Mouse (Mus musculus) adrenal gland, adult 18-20 months (tissue): ENCODE results near the gene Hs6st2. TPM values are rescaled to one million over a fixed set of nuclear protein-coding genes. Genes with fewer than 3 reads are reported as not detected.

Experiments used
- DNase-seq, 2 experiments: peaks; one replicate each; pipeline ENCODE4 v3.0.0; 2021 to 2022; ENCODE audit warnings: low spot score in 2 of 2
- long read RNA-seq, 2 experiments: library from polyadenylated mRNA; stranded (forward); transcript quantifications; one replicate each; pipeline ENCODE4 v2.0.0; 2021
- total RNA-seq, 2 experiments: library from RNA; stranded (reverse); gene quantifications; 1 replicate in 1 of 2; 2 replicates in 1 of 2; pipeline ENCODE4 v1.2.3; 2021

The Hs6st2 gene
- 1 to 10 TPM; 1.7 to 2.6 TPM for total RNA-seq
- long read RNA-seq, experiment 1 = 0 reads
- long read RNA-seq, experiment 2 = 0 reads

DNA sequence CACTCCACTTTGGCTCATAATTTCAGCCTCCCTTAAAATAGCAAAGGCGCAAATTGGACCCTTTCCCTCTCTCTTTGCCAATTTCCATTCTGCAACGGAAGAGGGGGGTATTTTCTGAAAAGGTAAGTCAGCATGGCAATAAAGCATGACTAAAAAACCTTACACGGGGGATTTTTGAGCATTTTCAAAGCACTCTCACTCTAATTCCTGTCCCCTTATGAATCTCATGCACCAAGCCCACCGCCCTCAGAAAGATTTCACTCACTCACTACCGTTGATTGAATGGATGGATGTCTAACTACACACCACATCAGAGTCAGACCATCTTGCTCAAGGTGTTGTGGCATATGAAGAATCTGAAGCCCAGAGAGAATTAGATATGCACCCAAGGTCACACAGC, at the start of gene Hs6st2:
Gene Hs6st2 (minus strand): TSS at position 101 of the 400 bp plus-strand sequence.
- no peak for DNase-seq

GRCm38 (mm10) chrX:51714086-51714745, 32.6 kb upstream of the Hs6st2 start:
- no peak for DNase-seq

DNA sequence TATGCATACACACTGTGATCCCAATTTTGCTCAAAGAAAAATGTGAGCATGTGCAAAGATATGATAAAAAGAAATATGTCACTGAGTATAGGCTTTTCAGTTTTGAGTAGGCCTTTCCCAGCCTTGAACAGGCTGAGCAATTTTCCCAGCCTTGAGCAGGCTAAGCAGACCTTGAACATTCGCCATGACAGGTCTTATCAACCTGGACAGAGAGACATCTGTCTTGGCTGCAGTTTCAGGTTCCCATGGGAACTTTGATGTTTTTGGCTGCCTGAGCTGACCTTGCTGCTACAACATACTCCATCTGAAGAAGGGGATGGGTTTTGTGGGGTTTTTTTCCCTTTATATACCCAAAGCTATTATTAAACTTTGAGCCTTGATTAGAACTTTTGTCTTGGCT, 31.3 kb upstream of the Hs6st2 start:
- DNase-seq = no peak

DNA sequence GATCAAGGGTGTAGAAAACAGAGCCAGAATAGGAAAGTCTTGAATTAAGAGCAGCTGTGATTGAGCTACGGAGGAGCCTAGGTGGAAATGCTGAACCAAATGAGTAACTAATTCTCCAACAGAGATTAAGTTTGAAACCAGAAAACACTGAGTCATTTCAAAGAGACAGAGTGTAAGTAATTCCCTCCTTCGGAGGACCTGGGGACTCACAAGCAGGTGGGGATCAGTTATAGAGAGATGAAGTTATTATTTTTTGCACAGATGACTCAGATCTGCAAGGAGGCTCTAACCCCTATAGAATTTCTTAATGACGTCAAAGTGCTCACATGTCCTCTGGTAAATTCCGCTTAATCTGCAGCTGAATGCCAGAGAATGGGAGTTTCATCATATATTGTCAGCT, 21.2 kb upstream of the Hs6st2 start:
- no peak for DNase-seq

DNA sequence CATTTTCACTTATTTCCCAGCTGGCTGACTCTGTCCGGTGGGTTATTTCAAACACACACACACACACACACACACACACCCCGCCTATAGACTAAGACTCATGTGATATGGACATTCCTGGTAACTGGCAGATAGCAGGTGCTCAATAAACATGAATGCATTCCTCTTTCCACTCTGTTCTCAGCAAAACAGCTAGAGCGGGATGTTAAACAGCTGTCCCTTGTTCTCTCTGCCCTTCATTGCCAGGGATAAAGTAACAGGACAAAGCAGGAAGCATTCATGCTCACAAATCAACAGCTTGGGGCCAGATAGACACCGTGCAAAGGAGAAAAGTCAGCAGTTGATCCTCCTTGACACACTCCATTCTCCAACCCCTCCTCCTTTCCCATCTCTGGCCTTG, 17.4 kb upstream of the Hs6st2 start:
- no peak for DNase-seq

DNA sequence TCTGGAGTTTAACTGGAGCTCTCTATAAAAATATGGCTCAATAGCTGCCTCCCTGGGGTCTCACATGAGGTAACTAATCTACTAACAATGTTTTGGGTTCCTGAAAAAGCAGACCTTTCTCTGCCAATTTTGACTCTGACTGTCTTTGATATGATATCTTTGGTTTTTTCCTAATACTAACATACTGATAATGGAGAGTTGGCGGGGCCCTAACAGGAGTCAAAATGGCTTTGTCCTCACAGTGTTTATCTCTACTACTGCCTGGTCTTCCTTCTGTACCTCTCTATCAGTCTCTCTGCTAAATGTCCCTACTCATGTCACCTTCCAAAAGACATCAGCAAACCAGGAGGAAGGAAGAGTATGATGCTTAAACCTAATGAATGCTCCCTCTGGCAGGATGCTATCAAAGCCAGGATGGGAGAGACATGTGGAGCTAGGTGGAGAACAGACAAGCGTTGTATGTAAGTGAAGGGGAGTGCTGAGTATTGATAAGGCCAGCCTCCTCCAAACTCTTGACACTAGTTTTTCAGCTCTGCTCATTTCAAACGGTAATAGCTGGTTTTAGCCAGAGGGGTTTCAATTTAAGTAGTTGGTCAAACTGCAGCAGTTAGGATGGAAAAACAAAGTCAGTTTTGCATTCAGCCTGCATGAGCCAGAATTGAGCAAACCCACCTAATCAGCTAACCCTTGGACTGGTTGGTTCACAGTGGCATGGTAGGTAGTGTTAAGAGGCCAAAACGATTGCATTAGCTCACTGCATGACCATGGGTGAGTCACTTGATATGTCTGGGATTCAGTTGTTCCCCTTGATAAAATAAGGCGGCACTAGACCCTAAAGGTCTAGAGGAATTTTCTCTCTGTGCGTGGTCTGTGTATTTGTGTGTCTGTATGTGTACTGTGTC, 4.6 kb upstream of the Hs6st2 start:
- no peak for DNase-seq

DNA sequence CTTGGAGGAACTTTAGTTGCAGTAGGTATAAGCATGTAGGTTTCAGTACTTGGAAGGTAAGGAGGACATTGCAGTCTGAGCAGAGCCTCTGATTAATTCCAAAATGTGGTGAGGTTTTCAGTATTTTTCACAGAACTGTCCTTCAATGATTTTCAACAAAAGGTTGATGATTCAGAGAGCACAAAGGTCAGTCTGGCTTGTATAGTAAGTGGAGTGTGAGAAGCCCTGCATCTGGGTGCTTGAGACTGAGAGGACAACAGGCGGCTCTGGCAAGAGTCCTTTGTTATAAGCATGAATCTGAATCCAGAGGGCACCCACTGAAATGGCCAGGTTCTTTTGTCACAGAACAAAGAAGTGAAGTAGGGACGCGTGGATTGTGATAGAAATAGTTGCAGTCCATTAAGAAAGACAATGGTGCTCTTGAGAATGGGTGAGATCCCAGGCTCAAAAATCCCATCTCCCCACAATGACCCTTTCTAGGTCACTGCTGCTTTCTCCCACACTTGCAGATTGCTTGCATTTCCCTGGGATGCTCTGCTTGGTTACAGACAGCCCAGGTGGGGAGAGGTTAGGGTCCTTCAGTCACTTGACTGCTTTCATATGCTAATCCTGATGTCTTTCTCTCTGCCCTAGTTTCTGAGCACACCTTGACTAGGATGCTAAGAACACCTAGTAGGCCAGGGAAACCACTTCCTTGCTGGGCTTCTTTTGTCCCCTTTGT, 2.8 kb upstream of the Hs6st2 start:
- no peak for DNase-seq

GRCm38 (mm10) chrX:51681170-51681667, 437 bp downstream of the Hs6st2 start:
- DNase-seq = peak in 1 of 2 experiments; percentile 4

- peak in 1 of 2 experiments; percentile 8 for DNase-seq
These were observed 1.1 kb downstream of the Hs6st2 start for GRCm38 (mm10) chrX:51680428-51681169.

DNA sequence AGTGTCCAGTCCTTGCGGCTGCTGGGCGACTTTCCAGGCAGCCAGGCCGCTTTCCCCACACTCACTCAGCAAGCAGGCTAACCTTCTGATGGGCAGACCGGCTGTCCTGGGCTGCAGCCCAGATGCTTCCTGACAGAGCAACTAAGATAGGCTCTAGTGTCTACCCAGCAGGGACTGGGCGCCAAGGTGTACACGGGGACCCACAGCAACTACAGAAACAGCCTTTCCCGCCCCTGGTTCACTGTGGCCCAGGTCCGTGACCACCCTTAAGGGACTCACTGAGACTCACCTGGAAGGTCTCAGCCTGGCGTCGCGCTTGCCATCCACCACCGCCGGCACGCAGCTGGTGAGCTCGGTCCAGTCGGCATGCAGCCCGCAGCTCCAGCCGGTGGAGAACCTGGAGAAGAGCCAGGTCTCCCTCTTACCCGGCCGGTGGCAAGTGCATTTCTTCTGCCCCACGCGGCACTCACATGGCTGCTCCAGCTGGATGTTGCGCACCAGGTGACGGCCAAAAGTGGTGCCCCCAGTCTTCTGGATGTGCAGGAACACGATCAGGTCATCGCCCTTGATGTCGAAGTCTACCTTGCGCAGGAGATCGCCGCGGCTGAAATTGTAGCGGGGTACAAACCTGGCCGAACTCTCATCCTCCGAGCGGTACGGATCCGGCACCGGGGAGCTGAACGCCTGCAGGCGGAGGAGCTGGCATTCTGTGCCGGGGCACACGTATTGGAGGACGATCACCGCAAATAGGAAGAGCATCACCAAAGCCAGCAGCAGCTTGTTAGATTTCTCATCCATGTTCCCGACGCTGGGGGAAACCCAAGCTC, 1.8 kb downstream of the Hs6st2 start:
- DNase-seq = peak in 1 of 2 experiments; percentile 4

DNA sequence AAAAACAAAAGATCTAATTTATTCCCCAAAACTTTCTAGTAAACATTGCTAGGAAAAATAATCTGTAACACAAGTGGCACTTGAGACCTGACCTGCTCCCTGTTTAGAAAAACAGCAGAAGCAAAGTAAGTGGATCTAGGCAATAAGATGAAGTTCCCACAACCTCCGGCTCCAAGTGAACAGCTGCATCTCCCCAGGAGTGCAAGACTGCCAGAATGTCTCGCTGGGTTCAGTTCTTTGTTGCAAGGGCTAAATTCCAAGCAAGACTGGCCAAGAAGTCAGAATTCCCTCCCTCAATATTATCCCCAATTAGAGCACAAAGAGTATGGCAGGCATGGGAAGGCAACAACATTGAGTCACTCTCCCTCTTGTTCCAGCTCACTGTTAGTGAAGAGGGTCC, 23.4 kb downstream of the Hs6st2 start:
- DNase-seq = no peak

DNA sequence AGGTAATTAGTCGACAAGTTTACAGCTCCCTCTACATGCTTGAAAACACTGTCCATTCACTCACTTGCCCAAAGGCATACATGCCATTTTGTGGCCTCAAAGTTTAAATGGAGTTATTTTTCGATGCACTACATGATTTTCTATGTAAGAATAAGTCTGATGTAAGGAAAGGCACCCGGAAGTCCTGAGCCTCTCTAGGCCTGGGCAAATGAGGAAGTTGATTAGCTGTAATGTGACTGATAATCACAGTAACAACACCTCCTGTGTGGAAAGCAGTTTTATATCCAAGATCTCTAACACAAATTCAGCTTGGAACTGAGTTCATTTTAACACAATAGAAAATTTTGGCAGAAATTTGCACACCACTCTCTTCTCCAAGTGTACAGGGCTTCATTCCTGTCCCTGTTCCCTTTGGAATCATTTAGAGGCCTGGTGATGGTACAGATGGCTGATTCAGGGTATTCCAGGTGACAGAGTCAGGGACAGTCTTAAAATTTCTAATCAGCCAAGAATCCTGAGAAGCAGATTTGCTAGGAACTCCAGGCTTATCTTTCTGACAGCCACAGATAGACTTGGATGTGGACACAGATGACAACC, 38.9 kb downstream of the Hs6st2 start:
- no peak for DNase-seq

DNA sequence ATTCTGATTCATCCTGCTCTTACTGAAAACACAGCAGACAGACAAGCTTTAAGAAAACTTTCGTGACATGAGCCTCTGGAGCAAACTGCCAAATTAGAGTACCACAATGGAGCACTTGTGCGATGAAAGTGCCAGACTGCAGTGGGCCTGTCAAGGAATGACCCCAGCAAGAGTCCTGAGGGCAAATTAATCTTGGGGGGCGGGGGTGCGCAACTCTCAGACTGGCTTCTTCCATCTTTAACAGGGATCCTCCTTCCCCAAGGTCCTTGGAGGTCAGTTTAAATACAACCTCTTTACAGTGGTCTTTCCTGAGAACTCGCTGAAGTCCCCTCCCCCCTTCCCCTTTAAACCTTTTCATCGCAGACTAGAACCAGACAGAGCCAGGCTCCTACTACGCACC, 45.9 kb downstream of the Hs6st2 start:
- no peak for DNase-seq

DNA sequence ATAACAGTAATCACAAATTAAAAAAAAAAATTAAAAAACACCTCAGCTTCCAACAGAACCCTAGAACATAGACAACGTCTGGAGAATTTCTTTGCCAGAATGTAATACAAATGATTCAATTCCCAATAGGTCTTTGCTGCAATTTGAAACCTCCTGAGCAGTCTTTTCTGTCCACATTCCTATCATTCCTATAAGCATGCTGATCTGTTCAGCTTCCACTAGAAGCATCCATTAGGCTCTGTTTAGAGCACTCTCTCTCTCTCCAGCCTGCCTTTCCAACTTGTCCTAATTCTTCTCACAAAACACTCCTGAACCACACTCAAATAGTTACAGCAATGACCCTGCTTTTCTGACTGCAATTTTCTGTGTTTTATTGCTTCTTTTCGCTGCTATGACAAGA, 50.3 kb downstream of the Hs6st2 start:
- DNase-seq = no peak

DNA sequence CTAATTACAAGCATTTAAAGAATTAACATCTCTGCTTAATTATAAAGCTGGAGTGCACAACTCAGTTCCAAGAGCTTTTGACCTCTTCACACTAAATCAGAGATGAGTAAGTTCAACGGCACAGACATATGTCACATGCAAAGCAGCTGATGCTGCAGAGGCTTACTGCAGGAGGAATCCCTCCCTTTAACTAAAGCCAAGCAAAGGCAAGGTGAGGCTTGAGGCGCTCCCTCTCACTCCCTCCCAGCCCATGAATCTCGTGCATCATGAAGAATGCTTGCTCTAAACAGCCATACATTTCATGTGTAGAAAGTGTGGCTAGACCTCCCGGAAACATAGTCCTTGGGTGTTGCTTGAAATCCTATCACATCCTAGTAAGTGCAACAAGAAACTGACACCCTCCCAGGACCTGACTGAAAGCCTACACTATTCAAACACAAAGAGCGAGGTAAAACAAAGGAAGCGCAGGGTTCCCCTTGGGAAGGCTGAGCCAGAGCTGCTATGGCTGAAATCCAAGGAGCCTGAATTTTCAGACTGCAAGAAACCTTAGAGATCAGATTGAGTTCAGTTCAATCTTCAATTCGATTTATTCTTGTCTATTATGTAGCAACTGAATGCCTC, 67.2 kb downstream of the Hs6st2 start:
- DNase-seq = no peak

DNA sequence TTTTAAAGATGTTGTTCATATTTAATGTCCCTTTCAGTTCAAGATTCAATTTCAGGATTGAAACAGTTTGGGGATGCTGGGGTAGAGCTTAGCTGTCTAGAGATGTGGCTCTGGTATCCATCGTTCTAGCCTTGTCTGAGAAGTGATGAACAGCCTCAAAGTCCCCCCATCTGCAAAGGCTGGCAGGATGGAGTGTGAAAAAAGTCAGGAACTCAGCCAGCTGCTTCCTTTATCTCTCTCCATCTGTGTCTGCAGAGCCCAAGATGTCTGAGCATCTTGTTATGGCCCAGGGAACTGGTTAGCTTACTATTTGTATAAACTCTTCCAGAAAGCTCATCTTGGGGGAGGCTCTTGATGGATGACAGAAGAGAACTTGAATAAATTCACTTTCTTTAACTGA, 70.9 kb downstream of the Hs6st2 start:
- no peak for DNase-seq

GRCm38 (mm10) chrX:51606231-51606863, 75.3 kb downstream of the Hs6st2 start:
- no peak for DNase-seq

DNA sequence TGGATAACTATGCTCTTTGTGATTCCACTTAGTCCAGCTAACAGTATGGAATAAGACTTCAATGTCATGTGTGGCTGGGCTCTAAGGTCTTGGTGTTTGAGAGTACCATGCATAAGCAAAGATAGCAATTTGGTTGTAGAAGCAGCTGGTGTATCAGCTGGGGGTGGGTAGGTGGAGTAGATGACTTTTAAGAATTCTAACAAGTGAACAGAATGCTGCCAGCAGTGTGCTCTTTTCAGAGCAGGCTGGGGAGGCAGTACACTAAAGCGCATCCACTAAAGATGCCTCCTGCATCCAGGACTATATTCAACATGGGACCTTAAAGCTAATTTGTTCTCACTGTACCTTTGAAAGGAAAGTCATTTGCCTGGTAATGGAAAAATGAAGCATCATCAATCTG, 88.9 kb downstream of the Hs6st2 start:
- DNase-seq = no peak
